Mouse (Mus musculus) midbrain, embryonic 11.5 days (tissue): ENCODE measurements around the gene Spsb3. TPM values are rescaled to one million over a fixed set of nuclear protein-coding genes. Genes with fewer than 3 reads are reported as not detected.

Experiments used
- polyA plus RNA-seq: library from polyadenylated mRNA; unstranded; fragments of >200 nt; fragmentation: Nextera tagmentation; extraction: Ambion mirVana; gene quantifications from 2 replicates; pipeline ENCODE4 v1.2.1, GENCODE M21; 2014

Gene Spsb3
- polyA plus RNA-seq, 1 experiment from 2014 or later = 44.4 TPM

Other genes with a start within 250 kb of the Spsb3 start
- gene Slc9a3r2, start 236.3 kb upstream of the Spsb3 start, polyA plus RNA-seq = 36.1 and 36.4 TPM in 2 replicates
- gene Npw, start 228.2 kb upstream of the Spsb3 start, polyA plus RNA-seq = not detected in 2 replicates
- 23.5 and 24.9 TPM in 2 replicates for gene Zfp598, start 217.0 kb upstream of the Spsb3 start, polyA plus RNA-seq
- gene Syngr3, start 196.7 kb upstream of the Spsb3 start, polyA plus RNA-seq = 12.7 and 13.4 TPM in 2 replicates
- gene Gfer, start 190.5 kb upstream of the Spsb3 start, polyA plus RNA-seq = 54.8 and 59.6 TPM in 2 replicates
- gene Noxo1, start 190.4 kb upstream of the Spsb3 start, polyA plus RNA-seq = 0.97 and 1.5 TPM in 2 replicates
- 91.0 and 97.5 TPM in 2 replicates for gene Tbl3, start 179.0 kb upstream of the Spsb3 start, polyA plus RNA-seq
- 0.22 TPM in 1 of 2 replicates, not detected in the other for gene Rnf151, start 168.6 kb upstream of the Spsb3 start, polyA plus RNA-seq
- 1,270 and 1,392 TPM in 2 replicates for gene Rps2, start 168.5 kb upstream of the Spsb3 start, polyA plus RNA-seq
- 198 and 210 TPM in 2 replicates for gene Ndufb10, start 162.2 kb upstream of the Spsb3 start, polyA plus RNA-seq
- gene Rpl3l, start 158.8 kb upstream of the Spsb3 start, polyA plus RNA-seq = not detected in 2 replicates
- gene Msrb1, start 150.0 kb upstream of the Spsb3 start, polyA plus RNA-seq = 19.2 and 23.0 TPM in 2 replicates
- gene Hs3st6, start 133.7 kb upstream of the Spsb3 start, polyA plus RNA-seq = 0.18 and 0.23 TPM in 2 replicates
- not detected in 2 replicates for gene Meiob, start 82.4 kb upstream of the Spsb3 start, polyA plus RNA-seq
- 28.2 and 31.0 TPM in 2 replicates for gene Hagh, start 46.5 kb upstream of the Spsb3 start, polyA plus RNA-seq
- 18.8 and 21.5 TPM in 2 replicates for gene Fahd1, start 36.3 kb upstream of the Spsb3 start, polyA plus RNA-seq
- gene Igfals, start 20.6 kb upstream of the Spsb3 start, polyA plus RNA-seq = 0.08 TPM in 1 of 2 replicates, not detected in the other
- 70.4 and 73.8 TPM in 2 replicates for gene Nubp2, start 294 bp upstream of the Spsb3 start, polyA plus RNA-seq
- gene Eme2, start 8.4 kb downstream of the Spsb3 start, polyA plus RNA-seq = 18.4 and 20.8 TPM in 2 replicates
- 68.6 and 73.2 TPM in 2 replicates for gene Mrps34, start 8.5 kb downstream of the Spsb3 start, polyA plus RNA-seq
- 48.0 and 49.5 TPM in 2 replicates for gene Nme3, start 9.9 kb downstream of the Spsb3 start, polyA plus RNA-seq
- gene Mapk8ip3, start 50.3 kb downstream of the Spsb3 start, polyA plus RNA-seq = 31.7 and 36.5 TPM in 2 replicates
- gene Jpt2, start 74.0 kb downstream of the Spsb3 start, polyA plus RNA-seq = 283 and 284 TPM in 2 replicates
- gene Cramp1l, start 129.1 kb downstream of the Spsb3 start, polyA plus RNA-seq = 10.8 and 11.2 TPM in 2 replicates
- 20.9 and 21.2 TPM in 2 replicates for gene Ift140, start 129.4 kb downstream of the Spsb3 start, polyA plus RNA-seq
- gene Tmem204, start 196.9 kb downstream of the Spsb3 start, polyA plus RNA-seq = 9.5 and 10.4 TPM in 2 replicates
- 22.5 and 23.2 TPM in 2 replicates for gene Telo2, start 229.3 kb downstream of the Spsb3 start, polyA plus RNA-seq
- not detected in 2 replicates for gene Ptx4, start 234.1 kb downstream of the Spsb3 start, polyA plus RNA-seq
- 16.7 and 20.4 TPM in 2 replicates for gene Clcn7, start 246.7 kb downstream of the Spsb3 start, polyA plus RNA-seq